Mouse (Mus musculus): ENCODE data around the gene Upk2.

- TF ChIP-seq POLR2A (IDR thresholded peaks at IDR 0.05; ENCODE audit: borderline replicate concordance, extremely low read depth, low read depth, low read length) = no peak
- no peak for TF ChIP-seq CTCF (IDR thresholded peaks at IDR 0.05; ENCODE audit: insufficient read depth, low read length)
Observed at GRCm38 (mm10) chr9:44457035-44457742, 2.4 kb upstream of the Upk2 start.

Data from lung, adult 2 months (tissue).